Mouse (Mus musculus): ENCODE results near the gene Ccdc157.
"Not testable (repeated sequence)": the region's sequence is repeated elsewhere in the genome, so short reads cannot be mapped to it uniquely, and the experiment has no call there.

Gene Ccdc157

DNA sequence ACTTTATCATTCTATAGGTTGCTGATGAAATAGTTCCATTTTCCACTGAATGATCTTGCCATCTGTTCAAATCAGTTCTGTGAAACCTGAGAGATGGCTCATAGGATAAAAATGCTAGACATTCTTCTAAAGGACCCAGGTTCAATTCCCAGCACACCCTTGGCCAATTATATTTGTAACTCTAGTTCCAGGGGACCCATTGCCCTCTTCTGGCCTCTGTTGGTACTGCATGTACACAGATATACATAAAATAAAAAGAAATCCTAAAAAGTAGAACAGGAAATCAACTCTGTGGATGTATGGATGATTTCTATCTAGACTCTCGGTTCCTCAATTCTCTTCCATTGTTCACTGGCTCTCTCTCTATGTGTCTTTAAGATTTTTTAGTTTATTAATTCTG lies 33.0 kb downstream of the Ccdc157 start:
- no peak for DNase-seq

DNA sequence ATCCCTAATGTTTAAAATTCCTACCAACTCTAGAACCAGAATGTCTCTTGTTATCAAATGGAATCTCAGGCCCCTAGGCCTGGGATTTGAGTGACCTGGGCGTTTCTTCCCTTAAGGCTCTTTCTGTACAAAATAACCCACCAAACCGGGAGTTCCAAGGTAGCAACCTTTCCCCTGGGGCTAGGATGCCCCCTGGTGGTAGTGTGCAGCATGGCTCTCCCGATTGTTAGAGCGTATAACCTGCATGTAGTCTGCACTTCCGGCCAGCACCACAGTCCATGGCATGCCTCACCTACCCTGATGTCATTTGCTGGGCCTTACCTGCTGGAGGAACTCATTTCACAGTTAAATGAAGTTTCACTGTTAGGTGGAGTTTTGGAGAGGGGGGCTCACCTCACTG lies 36.2 kb downstream of the Ccdc157 start:
- peak in 1 of 2 experiments; percentile 30 for DNase-seq

DNA sequence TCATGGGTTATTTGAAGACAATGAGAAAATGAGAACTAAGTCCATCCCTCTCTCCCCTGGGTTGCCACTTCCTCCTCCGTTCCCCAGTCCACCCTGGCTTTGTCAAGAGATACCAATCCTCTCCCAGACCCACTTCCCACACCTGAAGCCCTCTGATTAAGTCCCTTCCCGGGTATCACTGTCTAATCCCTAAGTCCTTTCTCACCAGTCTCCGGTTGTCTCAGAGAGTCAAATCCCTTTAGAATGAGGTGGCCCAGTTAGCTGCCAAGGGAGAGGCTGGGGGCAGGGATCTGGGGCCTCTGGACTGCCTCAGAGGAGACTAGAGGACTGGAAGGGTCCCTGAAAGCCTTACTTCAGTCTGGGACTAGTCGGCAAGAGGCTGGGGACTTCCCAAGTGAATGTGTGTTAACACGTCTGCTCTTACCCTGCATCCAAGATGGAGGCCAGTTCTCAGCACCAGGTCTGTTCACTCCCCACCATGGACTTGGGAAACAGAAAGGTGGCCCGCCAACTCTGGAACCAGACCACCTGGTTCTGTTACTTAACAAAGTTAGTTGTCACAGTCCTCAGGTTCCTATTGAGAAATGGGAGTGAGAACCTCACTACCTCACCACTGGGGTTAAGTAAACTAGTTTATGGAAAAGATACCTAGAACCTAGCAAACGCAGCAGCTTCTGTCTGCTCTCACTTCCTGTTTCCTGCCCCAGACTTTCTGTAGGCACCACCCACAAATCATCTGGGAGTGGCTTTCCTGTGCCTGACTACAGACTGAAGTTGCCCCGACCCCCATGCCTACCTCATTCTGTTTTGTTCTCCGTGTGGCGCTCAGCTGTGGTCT lies 37.1 kb downstream of the Ccdc157 start, which contains the start of gene Sec14l2:
TSS of gene Sec14l2 (minus strand) at position 674 of the 838 bp plus-strand sequence.
- no peak for DNase-seq

DNA sequence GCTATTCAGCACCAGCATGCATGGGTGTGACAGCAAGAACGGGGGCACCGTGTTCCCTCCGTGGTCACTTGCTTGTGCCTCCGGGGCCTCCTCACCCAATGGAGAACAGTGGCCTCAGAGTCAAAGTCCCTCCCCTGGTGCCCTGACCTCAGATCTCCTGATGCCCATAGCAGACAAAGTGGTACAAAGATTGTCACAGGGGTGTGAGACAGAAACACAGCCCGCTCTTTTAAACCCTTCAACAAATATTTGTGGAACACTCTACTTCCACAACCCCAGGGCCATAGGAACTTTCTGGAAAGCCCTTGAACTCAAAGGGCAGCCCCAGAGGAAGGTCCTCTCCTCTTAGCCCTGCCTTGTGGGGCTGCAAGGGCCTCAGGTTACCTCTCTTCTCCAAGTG lies 37.9 kb downstream of the Ccdc157 start:
- no peak for DNase-seq

DNA sequence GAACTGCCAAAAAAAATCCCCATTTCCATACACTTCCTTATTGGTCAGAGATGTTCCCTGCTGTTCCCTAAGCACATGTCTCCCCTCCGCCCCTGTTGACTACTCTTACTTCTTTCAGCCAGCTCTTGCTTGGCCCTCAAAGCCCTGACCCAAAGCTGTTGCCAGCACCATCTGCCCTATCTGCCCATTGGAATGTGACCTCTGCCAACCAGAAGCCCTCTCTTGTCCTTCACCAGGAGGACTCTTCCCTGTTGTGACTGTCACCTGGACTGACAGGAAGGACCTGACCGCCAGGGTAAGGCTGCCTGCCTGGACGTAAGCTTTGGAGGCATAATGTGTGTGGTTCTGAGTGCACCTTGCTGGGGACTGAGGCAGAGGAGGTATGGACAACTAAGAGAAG lies 38.4 kb downstream of the Ccdc157 start:
- DNase-seq, result no peak

DNA sequence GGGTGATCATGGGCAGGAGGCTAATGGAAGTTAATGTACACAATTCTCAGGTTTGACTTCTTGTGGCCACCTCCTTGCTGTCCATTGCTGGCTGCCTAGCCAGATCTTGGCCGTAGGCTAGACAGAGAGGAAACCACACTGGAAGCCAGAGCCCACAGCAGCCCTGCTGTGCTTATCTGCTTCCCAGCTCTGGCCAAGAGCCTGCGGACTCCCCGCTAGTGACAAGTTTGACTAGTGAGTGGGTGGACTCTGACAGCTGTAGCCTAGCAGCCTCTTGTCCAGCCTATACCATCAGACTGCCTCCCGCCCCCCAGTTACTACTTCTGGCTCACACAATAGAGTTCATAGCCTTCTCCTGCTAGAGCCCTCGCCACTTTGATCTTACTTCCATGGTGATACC lies 40.5 kb downstream of the Ccdc157 start:
- DNase-seq, result no peak

DNA sequence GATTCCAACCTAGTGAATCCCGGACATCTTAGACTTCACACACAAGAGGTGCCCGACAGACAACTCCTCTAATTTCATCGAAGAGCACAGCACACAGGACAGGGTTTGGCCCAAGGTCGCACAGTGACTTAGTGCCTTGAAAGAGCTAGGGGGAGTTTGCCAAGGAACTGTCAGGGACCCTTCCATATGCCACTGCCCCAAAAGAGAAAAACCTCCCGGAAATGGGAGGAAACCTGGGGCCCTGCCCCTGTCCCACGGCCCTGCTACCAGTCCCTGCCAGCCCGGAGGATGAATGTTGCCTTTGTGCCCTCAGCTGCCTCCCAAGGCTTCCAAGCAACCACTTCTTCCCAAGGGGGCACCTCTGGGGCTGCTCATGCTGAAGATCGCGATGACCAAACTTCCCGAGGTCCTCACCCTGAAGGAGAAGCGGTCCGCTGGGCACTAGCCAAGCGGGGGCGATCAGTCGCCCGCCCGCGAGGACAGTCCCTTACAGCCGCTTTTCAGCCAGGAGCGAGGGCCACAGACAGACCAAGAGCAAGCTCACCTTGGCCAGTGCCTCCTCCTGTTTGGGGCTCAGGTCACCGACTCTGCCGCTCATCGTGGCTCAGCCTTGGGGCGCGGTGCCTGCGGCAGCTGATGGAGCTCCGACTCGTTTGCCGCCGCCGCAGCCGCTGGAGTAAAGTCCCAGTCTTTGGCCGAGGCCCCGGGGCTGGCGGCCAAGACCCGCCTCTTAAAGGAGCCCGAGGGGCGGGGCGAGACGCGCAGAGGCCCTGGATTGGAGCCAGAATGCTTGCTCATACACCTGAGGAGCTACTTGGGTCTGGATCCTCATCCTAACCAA lies 41.8 kb downstream of the Ccdc157 start:
- peak; percentile 78 to 80 for DNase-seq

DNA sequence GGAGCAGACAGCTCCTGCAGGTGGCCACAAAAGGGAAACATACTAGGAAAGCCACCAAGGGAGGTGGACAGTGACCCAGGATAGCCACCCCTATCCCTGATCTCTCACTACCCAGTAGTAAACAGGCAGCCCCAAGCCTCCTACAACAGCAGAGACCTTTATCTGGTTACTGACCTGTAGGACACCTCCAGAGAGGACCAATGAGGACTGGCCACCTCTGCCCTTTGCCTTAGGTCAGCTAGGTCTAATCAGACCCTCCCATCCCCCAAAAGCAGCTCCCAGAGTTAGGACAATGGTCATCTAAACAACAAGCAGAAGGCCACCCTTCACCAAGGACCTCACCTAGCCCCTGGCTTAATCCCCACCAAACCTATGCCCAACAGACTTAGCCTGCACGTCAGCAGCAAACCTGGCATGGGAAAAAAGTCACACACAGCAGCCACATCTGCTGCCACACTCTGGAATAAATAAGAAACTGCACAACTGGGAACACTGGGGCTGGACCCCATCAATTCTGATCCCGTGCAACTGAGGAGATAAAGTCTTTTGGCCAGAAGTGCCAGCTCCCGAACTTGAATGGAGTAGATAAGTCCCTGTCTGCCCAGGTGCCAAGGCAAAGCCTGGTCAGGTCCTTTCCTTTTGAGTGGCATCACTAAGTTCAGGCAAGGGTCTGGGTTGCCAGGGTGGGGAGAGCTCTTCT lies 42.6 kb downstream of the Ccdc157 start:
- no peak for DNase-seq

DNA sequence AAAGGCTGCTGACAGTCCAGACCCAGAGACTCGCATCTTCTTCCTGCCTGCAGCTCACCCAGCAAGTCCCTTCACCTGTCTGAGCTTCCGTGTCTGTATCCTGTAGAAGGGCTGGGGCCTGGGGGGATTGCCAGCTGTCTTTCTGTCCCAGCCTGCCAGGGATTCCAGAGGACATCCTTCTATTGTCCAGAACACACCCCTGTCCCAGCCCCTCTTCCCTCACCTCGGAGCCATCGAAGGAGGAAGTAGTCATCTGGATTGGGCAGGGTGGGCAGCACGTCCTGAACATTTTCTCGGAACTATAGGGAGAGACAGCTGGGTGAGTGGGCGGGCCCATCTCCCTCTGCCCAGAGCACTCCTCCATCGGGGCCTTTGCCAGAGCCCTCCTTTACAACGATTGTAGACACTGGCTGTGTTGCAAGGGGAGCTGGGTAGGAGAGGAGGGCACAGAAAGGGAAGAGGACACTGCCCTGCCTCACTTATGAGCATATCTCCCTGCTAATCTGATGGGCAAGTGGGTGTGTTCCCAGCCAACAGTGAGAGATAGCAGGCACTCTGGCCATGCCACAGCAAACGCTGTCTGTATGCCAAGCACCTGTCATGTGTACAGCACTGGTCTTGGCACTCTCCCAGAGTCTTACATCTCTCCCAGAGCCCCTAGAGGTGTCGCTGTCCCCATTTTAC lies 43.5 kb downstream of the Ccdc157 start:
- no peak for DNase-seq

DNA sequence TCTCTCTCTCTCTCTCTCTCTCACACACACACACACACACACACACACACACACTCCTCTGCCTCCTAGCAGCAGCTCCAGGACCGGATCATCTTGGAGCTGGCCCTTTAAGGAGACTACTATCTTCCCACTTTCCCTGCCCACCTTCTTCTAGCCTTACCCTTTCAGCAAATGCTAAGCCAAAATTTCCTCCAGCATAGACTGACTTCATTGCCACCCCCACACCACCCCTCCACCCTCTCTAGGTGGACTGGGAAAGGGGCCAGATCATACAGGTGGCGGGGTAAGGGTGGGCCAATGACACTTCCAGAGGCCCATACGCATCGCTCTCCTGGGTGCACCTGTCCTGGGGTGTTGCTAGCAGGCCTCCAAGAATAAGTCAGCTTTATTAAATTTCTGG lies 44.7 kb downstream of the Ccdc157 start:
- no peak for DNase-seq

DNA sequence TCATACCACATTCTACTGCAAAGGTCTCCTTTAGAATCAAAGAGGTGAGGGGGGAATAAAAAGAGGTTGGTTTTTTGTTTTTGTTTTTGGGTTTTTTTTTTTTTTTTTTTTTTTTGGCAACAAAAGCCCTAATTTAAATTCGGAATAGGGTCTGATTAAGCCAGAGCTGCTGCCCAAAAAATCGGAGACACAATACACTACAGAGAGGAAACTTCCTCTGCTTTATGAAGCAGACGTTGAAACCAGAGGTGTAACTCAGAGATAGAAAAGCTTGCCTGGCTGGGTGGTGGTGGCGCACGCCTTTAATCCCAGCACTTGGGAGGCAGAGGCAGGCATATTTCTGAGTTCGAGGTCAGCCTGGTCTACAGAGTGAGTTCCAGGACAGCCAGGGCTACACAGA lies 45.6 kb downstream of the Ccdc157 start:
- not testable (repeated sequence) for DNase-seq

DNA sequence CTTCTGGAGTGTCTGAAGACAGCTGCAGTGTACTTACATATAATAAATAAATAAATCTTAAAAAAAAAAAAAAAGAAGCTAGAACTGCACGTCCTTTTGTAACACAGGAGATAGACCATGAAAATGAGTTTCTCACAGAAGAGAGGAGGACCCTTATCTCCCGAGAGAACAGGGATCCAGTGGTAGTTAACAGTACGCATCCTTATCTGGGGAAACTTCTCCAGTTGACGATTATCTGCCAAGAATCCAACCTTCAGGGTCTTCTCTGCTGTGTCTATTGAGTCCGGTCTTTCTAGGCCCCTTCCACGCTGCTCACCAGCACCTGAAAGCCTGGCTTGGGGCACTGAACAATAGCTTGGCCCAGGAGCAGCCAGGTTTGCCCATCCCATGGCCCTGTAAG lies 46.1 kb downstream of the Ccdc157 start:
- DNase-seq, result no peak

DNA sequence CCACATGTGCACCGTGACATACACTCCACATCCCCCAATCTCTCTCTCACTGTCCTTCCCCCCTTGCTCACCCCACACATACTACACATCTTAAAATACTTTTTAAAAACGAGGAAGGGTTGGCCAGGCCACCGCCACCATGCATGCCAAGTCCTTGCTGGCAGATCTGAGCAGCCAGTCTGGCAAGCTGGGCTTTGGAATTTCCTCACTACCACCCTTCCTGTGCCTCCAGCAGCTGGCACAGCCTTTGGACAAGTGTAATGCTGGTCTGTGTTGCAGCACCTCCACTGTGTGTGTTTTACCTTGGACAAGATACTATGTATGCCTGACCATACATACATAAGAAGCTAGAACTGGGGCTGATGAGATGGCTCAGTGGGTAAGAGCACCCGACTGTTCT lies 46.6 kb downstream of the Ccdc157 start:
- DNase-seq, result no peak

DNA sequence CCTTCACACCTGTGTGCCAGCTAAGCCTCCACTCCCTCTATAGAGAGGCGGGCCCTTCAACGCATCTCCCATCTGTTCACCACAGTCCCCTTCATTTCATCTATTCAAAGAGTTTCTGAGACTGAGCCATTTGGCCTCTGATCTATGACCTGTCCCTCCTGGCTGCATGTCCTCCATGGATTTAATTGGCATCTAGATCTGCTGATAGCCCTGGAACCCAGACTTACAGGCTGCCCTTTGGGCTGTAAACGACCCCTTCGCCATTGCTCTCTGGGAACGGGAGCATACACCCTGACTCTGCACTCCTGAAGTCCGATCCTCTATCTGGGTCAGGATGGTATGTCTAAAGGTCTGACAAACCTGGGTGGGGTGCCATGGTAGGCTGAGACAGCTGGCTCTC lies 47.2 kb downstream of the Ccdc157 start:
- DNase-seq, result no peak

DNA sequence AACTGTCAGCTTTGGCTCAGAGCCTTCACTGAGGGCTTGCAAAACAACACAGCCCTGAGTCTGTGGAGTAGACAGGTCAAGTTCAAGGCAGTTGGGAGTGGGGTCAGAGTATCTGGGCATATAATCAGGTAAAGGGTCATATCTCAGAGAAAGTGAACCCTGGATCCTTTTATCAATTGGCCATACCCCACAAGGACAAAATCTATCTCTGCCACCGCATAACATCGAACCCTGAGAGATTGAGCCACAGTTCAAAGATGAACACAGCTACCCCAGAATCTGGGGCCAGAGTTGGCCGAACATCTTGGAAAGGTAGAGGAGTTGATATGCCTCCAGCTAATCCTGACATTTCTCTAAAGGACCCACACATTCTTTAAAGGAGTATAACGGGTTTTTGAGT lies 48.1 kb downstream of the Ccdc157 start:
- DNase-seq, result no peak

DNA sequence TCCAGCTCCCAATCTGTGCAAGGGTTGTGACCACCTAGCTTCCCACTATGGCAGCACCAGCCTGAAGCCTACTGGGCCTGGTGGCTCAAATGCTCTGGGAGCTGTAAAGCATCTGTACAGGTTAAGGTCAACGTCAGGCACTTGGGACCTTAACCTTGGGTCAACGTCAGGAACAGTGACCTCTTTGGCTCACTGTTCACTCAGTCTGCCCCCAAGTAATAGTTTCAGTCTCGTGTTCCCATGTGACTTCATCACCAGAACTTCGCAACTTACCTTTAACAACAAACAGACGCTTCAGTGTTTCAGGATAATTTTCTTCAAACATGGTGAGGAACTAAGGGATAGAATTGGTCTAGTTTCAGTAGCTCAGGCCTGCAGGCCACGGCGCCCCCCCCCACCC lies 51.4 kb downstream of the Ccdc157 start:
- DNase-seq, result no peak

DNA sequence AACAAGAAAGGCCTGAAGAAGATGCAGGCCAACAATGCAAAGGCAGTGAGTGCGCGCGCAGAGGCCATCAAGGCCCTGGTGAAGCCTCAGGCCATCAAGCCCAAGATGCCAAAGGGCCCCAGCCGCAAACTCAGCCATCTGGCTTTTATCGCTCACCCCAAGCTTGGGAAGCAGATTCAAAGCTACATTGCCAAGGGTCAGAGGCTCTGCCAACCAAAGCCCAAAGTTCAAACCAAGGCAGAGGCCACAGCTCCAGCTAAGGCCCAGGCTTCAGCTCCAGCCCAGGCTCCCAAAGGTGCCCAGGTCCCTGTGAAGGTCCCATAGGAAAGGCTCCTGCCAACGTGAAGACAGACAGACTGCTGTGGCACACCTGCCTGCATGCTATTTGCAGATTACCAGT lies 52.2 kb downstream of the Ccdc157 start:
- not testable (repeated sequence) for DNase-seq

DNA sequence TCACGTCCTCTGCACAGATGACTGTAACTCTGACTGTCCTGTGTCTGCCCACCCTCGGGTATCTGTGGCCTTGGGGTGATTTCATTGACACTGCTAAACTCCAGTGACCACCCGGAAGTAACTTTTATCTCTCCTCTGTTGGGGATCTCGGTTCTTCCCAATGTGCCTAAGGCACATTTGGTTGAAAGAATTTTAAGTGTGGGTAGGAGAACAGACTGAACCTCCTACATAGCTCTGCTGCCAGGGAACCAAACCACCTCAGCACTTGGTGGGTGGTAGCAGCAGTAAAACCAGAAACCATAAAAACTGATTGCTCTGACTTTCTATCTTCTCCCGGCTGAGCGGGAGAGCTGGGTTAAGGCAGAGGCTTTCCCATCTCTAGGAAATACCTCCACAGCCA lies 54.6 kb downstream of the Ccdc157 start:
- DNase-seq, result no peak

DNA sequence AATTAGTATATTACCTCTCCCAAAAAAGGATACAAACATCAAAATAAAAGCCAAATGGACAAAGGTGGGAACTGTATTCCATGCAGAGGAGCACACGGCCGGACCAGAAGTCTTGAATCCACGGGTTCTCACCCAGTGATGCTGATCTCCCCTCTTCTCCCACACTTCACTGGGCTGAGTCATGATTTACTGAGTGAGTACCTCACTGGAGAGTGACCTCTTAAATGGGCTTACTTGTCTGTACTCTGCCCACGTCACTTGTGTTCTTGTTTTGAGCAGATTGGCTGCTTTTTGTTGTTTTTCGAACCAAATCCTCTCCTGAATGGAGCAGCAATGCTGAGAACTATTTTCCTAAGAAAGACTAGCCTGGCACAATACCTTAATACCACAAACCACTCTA lies 55.1 kb downstream of the Ccdc157 start:
- no peak for DNase-seq

DNA sequence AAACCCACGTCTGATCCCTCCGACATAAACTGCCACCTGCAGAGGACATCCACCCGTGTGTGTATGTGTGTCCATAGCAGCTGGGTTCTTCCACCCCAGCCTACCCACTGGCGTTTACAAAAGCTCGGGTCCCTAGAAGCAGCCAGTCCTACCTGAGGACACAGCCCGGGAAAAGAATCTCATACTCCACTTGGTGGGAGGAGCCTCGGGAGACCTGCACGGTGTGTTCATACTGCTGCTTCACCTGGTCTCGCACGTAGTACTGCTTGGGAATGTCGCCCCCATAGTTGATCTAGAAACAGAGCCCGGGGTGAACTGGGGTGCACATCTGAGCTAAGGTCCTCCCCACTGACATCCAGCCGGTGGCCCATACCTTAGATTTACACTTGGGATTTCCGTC lies 56.6 kb downstream of the Ccdc157 start:
- DNase-seq, result no peak

DNA sequence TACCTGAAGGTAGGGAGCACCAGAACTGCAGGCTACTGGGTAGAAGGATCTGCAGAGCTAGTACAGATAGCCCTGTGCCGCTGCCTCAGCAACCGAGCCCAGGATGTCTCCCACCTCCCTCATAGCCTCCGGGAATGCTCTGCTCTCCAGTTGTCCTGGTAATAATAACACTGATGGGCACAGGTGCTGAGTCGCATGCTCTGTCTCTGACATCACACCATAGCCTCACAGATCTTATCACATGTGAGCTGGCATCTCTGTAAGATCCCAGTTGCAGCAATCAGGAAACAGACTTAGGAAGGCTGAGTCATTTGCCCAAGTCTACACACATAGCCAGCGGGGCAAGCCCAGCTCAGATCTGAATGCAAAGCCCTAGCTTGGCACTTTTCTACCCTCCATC lies 58.2 kb downstream of the Ccdc157 start:
- no peak for DNase-seq

DNA sequence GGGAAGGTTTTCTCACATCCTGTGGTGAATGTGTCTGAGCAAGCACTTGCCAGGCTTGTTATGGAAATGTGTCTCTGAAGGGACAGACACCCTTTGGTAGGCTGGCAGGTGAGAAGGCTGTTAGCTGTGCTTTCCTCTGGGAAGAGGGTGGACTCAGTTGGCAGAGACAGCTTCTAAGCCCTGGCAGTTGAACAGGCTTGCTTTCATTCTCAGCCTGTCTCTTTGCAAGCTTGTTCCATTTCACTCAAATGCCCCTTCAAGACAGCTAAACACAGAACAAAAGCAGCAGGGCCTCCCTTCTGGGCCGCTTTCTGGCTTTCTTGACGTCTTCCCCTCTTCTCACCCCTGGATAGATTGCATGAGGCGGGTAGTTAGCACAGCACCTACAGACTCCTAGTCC lies 60.6 kb downstream of the Ccdc157 start:
- DNase-seq, result no peak

DNA sequence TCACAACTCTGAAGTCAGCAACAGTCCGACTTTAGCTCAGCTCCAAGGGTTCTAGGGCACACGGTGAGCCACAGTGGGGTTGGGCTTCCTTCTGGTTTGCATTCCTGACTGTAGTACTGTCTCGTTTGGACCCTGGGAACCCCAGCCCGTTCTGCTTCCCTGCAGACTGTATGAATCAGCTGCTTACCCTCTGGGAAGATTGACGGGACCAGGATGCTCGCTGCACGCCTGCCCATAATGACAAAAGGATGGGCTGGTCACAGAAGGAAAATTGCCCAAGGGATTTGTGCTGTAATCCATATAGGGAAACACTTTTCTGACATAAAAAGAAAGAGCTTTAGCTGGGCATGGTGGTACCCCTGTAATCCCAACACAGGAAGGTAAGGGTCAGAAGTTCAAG lies 61.3 kb downstream of the Ccdc157 start:
- DNase-seq, result no peak

All from cerebellum, postnatal 36 days (tissue).